Mouse (Mus musculus): ENCODE measurements at regions not wholly inside any gene's neighbourhood (a gene's known extent, or its start where the extent isn't known, plus 50 kb on each side); places are given as distances from the start of the nearest gene placed in this dataset.

- ATAC-seq (no peak), DNase-seq (ENCODE audit: low spot score) (no peak)
- Histone ChIP-seq H3K9ac (replicated peaks; ENCODE audit: low read depth) (no peak overlapping the region), H3K9me3 (ENCODE audit: low read length) (no peaks in the 10 kb centered on the region), H3K36me3 (ENCODE audit: insufficient read depth, low read length) (no peaks in the 10 kb centered on the region), H3K4me3 (ENCODE audit: low read depth, low read length) (no peak overlapping the region), H3K27ac (ENCODE audit: low read length) (no peak overlapping the region), H3K27me3 (replicated peaks; ENCODE audit: insufficient read depth, low read length) (no peaks in the 10 kb centered on the region), H3K4me2 (replicated peaks; ENCODE audit: low read depth, low read length) (no peak overlapping the region), H3K4me1 (ENCODE audit: insufficient read depth, low read depth, low read length) (no peaks in the 10 kb centered on the region)
- WGBS = 78% methylated on average over 7 of the region's 7 CpGs
- TF ChIP-seq EP300 (IDR thresholded peaks at IDR 0.05) (no peak), CTCF (IDR thresholded peaks at IDR 0.05) (no peak)
Measured at GRCm38 (mm10) chr16:55474950-55475525, 177.3 kb upstream of the Zpld1 start.

- Histone ChIP-seq H3K9me3 (ENCODE audit: low read length) (no peaks in the 10 kb centered on the region), H3K4me2 (replicated peaks; ENCODE audit: low read depth, low read length) (no peak overlapping the region), H3K27ac (ENCODE audit: low read length) (no peak overlapping the region), H3K27me3 (replicated peaks; ENCODE audit: insufficient read depth, low read length) (no peaks in the 10 kb centered on the region), H3K4me3 (ENCODE audit: low read depth, low read length) (no peak overlapping the region), H3K36me3 (ENCODE audit: insufficient read depth, low read length) (no peaks in the 10 kb centered on the region), H3K9ac (replicated peaks; ENCODE audit: low read depth) (no peak overlapping the region), H3K4me1 (ENCODE audit: insufficient read depth, low read depth, low read length) (no peaks in the 10 kb centered on the region)
- TF ChIP-seq CTCF (IDR thresholded peaks at IDR 0.05) (no peak), EP300 (IDR thresholded peaks at IDR 0.05) (no peak)
- ATAC-seq = no peak
- 49% methylated on average over 4 of the region's 4 CpGs for WGBS
- DNase-seq (ENCODE audit: low spot score) = no peak
Measured at GRCm38 (mm10) chr16:55471396-55471795, 173.6 kb upstream of the Zpld1 start.

- WGBS = 42% methylated on average over 13 of the region's 13 CpGs
Measured at GRCm38 (mm10) chr16:55470721-55471120, 172.9 kb upstream of the Zpld1 start.

GRCm38 (mm10) chr16:55469703-55470102 lies 171.9 kb upstream of the Zpld1 start:
- no peaks in the 10 kb centered on the region for H3K27me3 ChIP-seq (replicated peaks; ENCODE audit: insufficient read depth, low read length)
- H3K9me3 ChIP-seq (ENCODE audit: low read length) = no peaks in the 10 kb centered on the region
- H3K4me3 ChIP-seq (ENCODE audit: low read depth, low read length) = no peak overlapping the region
- H3K27ac ChIP-seq (ENCODE audit: low read length) = no peak overlapping the region
- H3K4me2 ChIP-seq (replicated peaks; ENCODE audit: low read depth, low read length) = no peak overlapping the region
- no peaks in the 10 kb centered on the region for H3K4me1 ChIP-seq (ENCODE audit: insufficient read depth, low read depth, low read length)
- ATAC-seq (no peak), DNase-seq (ENCODE audit: low spot score) (no peak)
- H3K9ac ChIP-seq (replicated peaks; ENCODE audit: low read depth) = no peak overlapping the region
- H3K36me3 ChIP-seq (ENCODE audit: insufficient read depth, low read length) = no peaks in the 10 kb centered on the region
- TF ChIP-seq EP300 (IDR thresholded peaks at IDR 0.05) (no peak), CTCF (IDR thresholded peaks at IDR 0.05) (no peak)
- 60% methylated on average over 3 of the region's 3 CpGs for WGBS

More at GRCm38 (mm10) chr16:55470721-55471120, 172.9 kb upstream of the Zpld1 start:
- DNase-seq (ENCODE audit: low spot score) (no peak), ATAC-seq (no peak)
- no peak for TF ChIP-seq CTCF (IDR thresholded peaks at IDR 0.05)
- TF ChIP-seq EP300 (IDR thresholded peaks at IDR 0.05) = no peak
- no peaks in the 10 kb centered on the region for H3K4me1 ChIP-seq (ENCODE audit: insufficient read depth, low read depth, low read length)
- no peaks in the 10 kb centered on the region for H3K27me3 ChIP-seq (replicated peaks; ENCODE audit: insufficient read depth, low read length)
- H3K9ac ChIP-seq (replicated peaks; ENCODE audit: low read depth) = no peak overlapping the region
- H3K27ac ChIP-seq (ENCODE audit: low read length) = no peak overlapping the region
- H3K9me3 ChIP-seq (ENCODE audit: low read length) = no peaks in the 10 kb centered on the region
- no peaks in the 10 kb centered on the region for H3K36me3 ChIP-seq (ENCODE audit: insufficient read depth, low read length)
- no peak overlapping the region for H3K4me3 ChIP-seq (ENCODE audit: low read depth, low read length)
- no peak overlapping the region for H3K4me2 ChIP-seq (replicated peaks; ENCODE audit: low read depth, low read length)

GRCm38 (mm10) chr16:55468833-55469458 lies 171.2 kb upstream of the Zpld1 start:
- Histone ChIP-seq H3K4me1 (ENCODE audit: insufficient read depth, low read depth, low read length) (no peaks in the 10 kb centered on the region), H3K27me3 (replicated peaks; ENCODE audit: insufficient read depth, low read length) (no peaks in the 10 kb centered on the region), H3K4me3 (ENCODE audit: low read depth, low read length) (no peak overlapping the region), H3K36me3 (ENCODE audit: insufficient read depth, low read length) (no peaks in the 10 kb centered on the region), H3K9ac (replicated peaks; ENCODE audit: low read depth) (no peak overlapping the region), H3K4me2 (replicated peaks; ENCODE audit: low read depth, low read length) (no peak overlapping the region), H3K9me3 (ENCODE audit: low read length) (no peaks in the 10 kb centered on the region), H3K27ac (ENCODE audit: low read length) (no peak overlapping the region)
- ATAC-seq (peak; percentile 56), DNase-seq (ENCODE audit: low spot score) (peak; percentile 94)
- WGBS = 23% methylated on average over 9 of the region's 9 CpGs
- TF ChIP-seq CTCF (IDR thresholded peaks at IDR 0.05) (peak; percentile 89), EP300 (IDR thresholded peaks at IDR 0.05) (no peak)

GRCm38 (mm10) chr16:55460519-55460918 lies 162.7 kb upstream of the Zpld1 start:
- Histone ChIP-seq H3K9me3 (ENCODE audit: low read length) (no peaks in the 10 kb centered on the region), H3K27ac (ENCODE audit: low read length) (no peak overlapping the region), H3K4me3 (ENCODE audit: low read depth, low read length) (no peak overlapping the region), H3K4me1 (ENCODE audit: insufficient read depth, low read depth, low read length) (no peaks in the 10 kb centered on the region), H3K36me3 (ENCODE audit: insufficient read depth, low read length) (no peaks in the 10 kb centered on the region), H3K9ac (replicated peaks; ENCODE audit: low read depth) (no peak overlapping the region), H3K27me3 (replicated peaks; ENCODE audit: insufficient read depth, low read length) (no peaks in the 10 kb centered on the region), H3K4me2 (replicated peaks; ENCODE audit: low read depth, low read length) (no peak overlapping the region)
- DNase-seq (ENCODE audit: low spot score) = peak; percentile 25
- ATAC-seq = no peak
- TF ChIP-seq EP300 (IDR thresholded peaks at IDR 0.05) = no peak
- peak; percentile 86 for TF ChIP-seq CTCF (IDR thresholded peaks at IDR 0.05)
